Mouse (Mus musculus): ENCODE data around the gene Clptm1. TPM values are rescaled to one million over a fixed set of nuclear protein-coding genes. Genes with fewer than 3 reads are reported as not detected.

Gene Clptm1
- 66.1 and 70.6 TPM in 2 replicates for polyA plus RNA-seq (2015; fragmentation: Nextera tagmentation; extraction: Ambion mirVana)

GRCm38 (mm10) chr7:19664955-19665841 lies at the start of gene Clptm1:
Clptm1 (minus strand) TSS chr7:19665033.
- peak within 1 kb of the TSS; percentile 99 for H3K4me3 ChIP-seq (ENCODE audit: low read depth, low read length)
- peak within 1 kb of the TSS; percentile 98 for H3K9ac ChIP-seq (ENCODE audit: low read depth, low read length)
- H3K9me3 ChIP-seq (ENCODE audit: control insufficient read depth): no peaks in the 10 kb centered on the region
- peak within 1 kb of the TSS; percentile 91 for H3K27ac ChIP-seq (ENCODE audit: low read depth, low read length)
- peaks cover 9% of the 10 kb centered on the region; the same call in 1 of the 2 replicates for H3K36me3 ChIP-seq (ENCODE audit: control insufficient read depth, insufficient read depth)
- ATAC-seq: peak; percentile 88
- H3K4me2 ChIP-seq (replicated peaks; ENCODE audit: low read depth): peak within 1 kb of the TSS; percentile 83
- H3K27me3 ChIP-seq (replicated peaks; ENCODE audit: control insufficient read depth, insufficient read depth, low read length): no peaks in the 10 kb centered on the region
- under 1% methylated on average over 59 of the region's 63 CpGs for WGBS
- TF ChIP-seq CTCF (IDR thresholded peaks at IDR 0.05; ENCODE audit: low read depth): peak; percentile 79
- peaks cover 10% of the 10 kb centered on the region; the same call in 1 of the 2 replicates for H3K4me1 ChIP-seq (replicated peaks; ENCODE audit: control insufficient read depth, insufficient read depth, low read length)

DNA sequence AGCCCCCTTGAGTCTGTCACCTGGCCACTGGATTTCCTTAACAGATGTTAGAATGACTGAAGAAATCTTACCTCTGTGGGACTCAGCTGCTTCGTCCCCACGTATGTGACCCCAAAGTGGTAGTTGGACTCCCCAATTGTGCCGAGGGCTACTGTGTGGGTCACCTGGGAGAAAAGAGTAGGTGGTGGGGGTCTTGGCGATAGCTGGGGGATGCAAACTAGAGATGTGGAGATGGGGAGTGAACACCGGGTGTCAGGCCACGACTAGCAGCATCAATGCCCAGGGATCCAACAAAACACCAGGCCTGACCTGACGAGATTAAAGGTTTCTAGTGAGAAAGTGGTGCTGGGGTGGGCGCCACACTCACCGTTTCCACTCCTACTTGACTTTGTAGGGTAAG lies 48.8 kb upstream of the Clptm1 start:
- 89% methylated on average over 9 of the region's 9 CpGs for WGBS
- no peak for TF ChIP-seq CTCF (IDR thresholded peaks at IDR 0.05; ENCODE audit: low read depth)
- Histone ChIP-seq H3K9me3 (ENCODE audit: control insufficient read depth) (no peaks in the 10 kb centered on the region), H3K4me2 (replicated peaks; ENCODE audit: low read depth) (no peak overlapping the region), H3K4me1 (replicated peaks; ENCODE audit: control insufficient read depth, insufficient read depth, low read length) (no peaks in the 10 kb centered on the region; the same call in 1 of the 2 replicates), H3K9ac (ENCODE audit: low read depth, low read length) (no peak overlapping the region), H3K4me3 (ENCODE audit: low read depth, low read length) (no peak overlapping the region), H3K36me3 (ENCODE audit: control insufficient read depth, insufficient read depth) (peaks cover 49% of the 10 kb centered on the region), H3K27me3 (replicated peaks; ENCODE audit: control insufficient read depth, insufficient read depth, low read length) (no peaks in the 10 kb centered on the region), H3K27ac (ENCODE audit: low read depth, low read length) (no peak overlapping the region)
- no peak for ATAC-seq

DNA sequence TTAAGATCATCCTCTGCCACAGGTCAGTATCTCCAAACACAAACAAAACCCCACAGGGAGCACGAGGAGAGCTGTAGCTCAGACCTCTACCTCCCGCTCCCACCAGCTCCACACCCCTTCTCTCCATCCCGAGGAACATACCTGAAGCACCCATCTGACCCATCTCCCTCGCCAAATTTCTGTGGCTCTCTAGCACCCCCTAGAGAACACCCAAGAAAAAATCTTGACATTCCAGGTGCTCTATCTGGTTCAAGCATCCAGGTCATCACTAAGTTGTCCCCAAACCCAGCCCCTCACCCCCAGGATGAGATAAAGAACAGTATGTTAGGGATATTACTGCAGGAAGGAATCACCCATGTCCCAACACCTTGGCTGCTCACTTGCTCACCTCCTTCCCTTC lies 48.4 kb upstream of the Clptm1 start:
- TF ChIP-seq CTCF (IDR thresholded peaks at IDR 0.05; ENCODE audit: low read depth): peak; percentile 73
- Histone ChIP-seq H3K4me1 (replicated peaks; ENCODE audit: control insufficient read depth, insufficient read depth, low read length) (no peaks in the 10 kb centered on the region; the same call in 1 of the 2 replicates), H3K9me3 (ENCODE audit: control insufficient read depth) (no peaks in the 10 kb centered on the region), H3K9ac (ENCODE audit: low read depth, low read length) (no peak overlapping the region), H3K27ac (ENCODE audit: low read depth, low read length) (no peak overlapping the region), H3K36me3 (ENCODE audit: control insufficient read depth, insufficient read depth) (peaks cover 50% of the 10 kb centered on the region), H3K27me3 (replicated peaks; ENCODE audit: control insufficient read depth, insufficient read depth, low read length) (no peaks in the 10 kb centered on the region), H3K4me3 (ENCODE audit: low read depth, low read length) (no peak overlapping the region), H3K4me2 (replicated peaks; ENCODE audit: low read depth) (no peak overlapping the region)
- WGBS: 34% methylated on average over 4 of the region's 4 CpGs
- no peak for ATAC-seq

DNA sequence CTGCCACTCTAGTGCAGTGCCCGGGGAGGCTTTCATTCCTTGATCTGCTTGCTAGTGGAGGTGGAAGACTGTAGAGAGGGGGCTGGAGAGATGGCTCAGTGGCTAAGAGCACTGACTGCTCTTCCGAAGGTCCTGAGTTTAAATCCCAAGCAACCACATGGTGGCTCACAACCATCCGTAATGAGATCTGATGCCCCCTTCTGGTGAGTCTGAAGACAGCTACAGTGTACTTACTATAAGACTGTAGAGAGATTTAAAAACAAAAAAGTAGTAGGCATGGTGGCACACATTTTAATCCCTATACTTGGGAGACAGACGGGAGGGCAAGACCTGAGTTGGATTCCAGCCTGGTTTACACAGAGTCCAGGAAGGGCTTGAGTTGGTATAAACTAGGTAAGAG lies 47.6 kb upstream of the Clptm1 start:
- WGBS: 63% methylated on average over 4 of the region's 4 CpGs
- peak; percentile 71 for TF ChIP-seq CTCF (IDR thresholded peaks at IDR 0.05; ENCODE audit: low read depth)
- ATAC-seq: no peak
- H3K9me3 ChIP-seq (ENCODE audit: control insufficient read depth): no peaks in the 10 kb centered on the region
- H3K36me3 ChIP-seq (ENCODE audit: control insufficient read depth, insufficient read depth): peaks cover 50% of the 10 kb centered on the region
- H3K4me1 ChIP-seq (replicated peaks; ENCODE audit: control insufficient read depth, insufficient read depth, low read length): no peaks in the 10 kb centered on the region; the same call in 1 of the 2 replicates
- H3K9ac ChIP-seq (ENCODE audit: low read depth, low read length): no peak overlapping the region
- H3K4me2 ChIP-seq (replicated peaks; ENCODE audit: low read depth): no peak overlapping the region
- H3K27ac ChIP-seq (ENCODE audit: low read depth, low read length): no peak overlapping the region
- no peak overlapping the region for H3K4me3 ChIP-seq (ENCODE audit: low read depth, low read length)
- H3K27me3 ChIP-seq (replicated peaks; ENCODE audit: control insufficient read depth, insufficient read depth, low read length): no peaks in the 10 kb centered on the region

GRCm38 (mm10) chr7:19710650-19711049 lies 45.8 kb upstream of the Clptm1 start:
- peaks cover 53% of the 10 kb centered on the region for H3K36me3 ChIP-seq (ENCODE audit: control insufficient read depth, insufficient read depth)
- H3K9ac ChIP-seq (ENCODE audit: low read depth, low read length): no peak overlapping the region
- no peaks in the 10 kb centered on the region for H3K4me1 ChIP-seq (replicated peaks; ENCODE audit: control insufficient read depth, insufficient read depth, low read length)
- no peak for ATAC-seq
- no peaks in the 10 kb centered on the region for H3K27me3 ChIP-seq (replicated peaks; ENCODE audit: control insufficient read depth, insufficient read depth, low read length)
- TF ChIP-seq CTCF (IDR thresholded peaks at IDR 0.05; ENCODE audit: low read depth): no peak
- H3K4me2 ChIP-seq (replicated peaks; ENCODE audit: low read depth): no peak overlapping the region
- H3K9me3 ChIP-seq (ENCODE audit: control insufficient read depth): no peaks in the 10 kb centered on the region
- WGBS: 92% methylated on average over 10 of the region's 10 CpGs
- H3K27ac ChIP-seq (ENCODE audit: low read depth, low read length): no peak overlapping the region
- H3K4me3 ChIP-seq (ENCODE audit: low read depth, low read length): no peak overlapping the region

GRCm38 (mm10) chr7:19705271-19705670 lies 40.4 kb upstream of the Clptm1 start:
- no peaks in the 10 kb centered on the region for H3K9me3 ChIP-seq (ENCODE audit: control insufficient read depth)
- no peak overlapping the region for H3K27ac ChIP-seq (ENCODE audit: low read depth, low read length)
- WGBS: 94% methylated on average over 7 of the region's 7 CpGs
- TF ChIP-seq CTCF (IDR thresholded peaks at IDR 0.05; ENCODE audit: low read depth): no peak
- H3K4me1 ChIP-seq (replicated peaks; ENCODE audit: control insufficient read depth, insufficient read depth, low read length): peaks cover 2% of the 10 kb centered on the region; the same call in 1 of the 2 replicates
- H3K4me3 ChIP-seq (ENCODE audit: low read depth, low read length): no peak overlapping the region
- peaks cover 52% of the 10 kb centered on the region for H3K36me3 ChIP-seq (ENCODE audit: control insufficient read depth, insufficient read depth)
- ATAC-seq: no peak
- no peak overlapping the region for H3K9ac ChIP-seq (ENCODE audit: low read depth, low read length)
- no peak overlapping the region for H3K4me2 ChIP-seq (replicated peaks; ENCODE audit: low read depth)
- no peaks in the 10 kb centered on the region for H3K27me3 ChIP-seq (replicated peaks; ENCODE audit: control insufficient read depth, insufficient read depth, low read length)

Data from intestine, postnatal 0 days (tissue).